Mouse (Mus musculus): Measurements from ENCODE around the gene Pih1d1.

DNA sequence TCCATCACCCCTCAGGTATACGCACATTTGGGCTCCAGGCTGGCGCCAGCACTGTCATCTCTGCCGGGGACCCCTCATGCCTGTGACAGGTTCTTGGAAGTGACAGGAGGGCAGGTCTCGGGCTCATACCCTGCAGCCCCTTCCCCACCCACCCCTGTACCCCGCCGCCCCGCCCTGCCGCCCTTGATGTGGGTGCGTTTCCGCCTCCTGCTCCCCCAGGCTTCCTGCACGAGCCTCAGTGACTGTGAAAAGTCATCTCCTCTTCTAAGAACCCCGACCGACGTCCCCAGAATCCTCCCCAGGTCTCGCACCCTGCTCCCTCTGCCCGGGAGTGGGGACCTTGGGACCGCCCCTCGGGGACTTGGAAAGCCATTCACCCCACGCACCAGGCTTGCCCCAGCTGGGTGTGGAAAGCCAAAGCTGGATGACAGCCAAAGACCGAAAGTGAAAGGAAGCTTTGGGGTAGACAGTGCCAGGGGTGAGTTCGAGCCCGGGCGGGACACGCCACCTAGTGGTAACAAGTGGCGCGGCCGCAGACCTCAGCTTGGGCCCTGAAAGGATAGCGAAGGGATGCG lies 18.0 kb upstream of the Pih1d1 start, which contains the start of the genes Gm45713 and Flt3l:
- TF ChIP-seq POLR2A (IDR thresholded peaks at IDR 0.05; ENCODE audit: low read depth, low read length) (peak; percentile 34; the same call in 1 of the 2 replicates), MAX (IDR thresholded peaks at IDR 0.05; ENCODE audit: low read length) (no peak; the same call in 1 of the 2 replicates), TCF12 (IDR thresholded peaks at IDR 0.05; ENCODE audit: low read depth, low read length) (peak; percentile 48; the same call in 1 of the 2 replicates), CTCF (conservative IDR thresholded peaks at IDR 0.05 in 1 of 2, IDR thresholded peaks at IDR 0.05 in 1 of 2; ENCODE audit: low read depth in 2 of 2, low read length in 2 of 2) (peak; percentile 72 to 93), TBP (conservative IDR thresholded peaks at IDR 0.05; ENCODE audit: low read depth, low read length) (no peak), MAFK (IDR thresholded peaks at IDR 0.05; ENCODE audit: insufficient replicate concordance, low read length) (no peak), USF1 (IDR thresholded peaks at IDR 0.05; ENCODE audit: low read depth, low read length) (no peak)
